Mouse (Mus musculus): ENCODE results near the gene Hrasls5. TPM values are rescaled to one million over a fixed set of nuclear protein-coding genes. Genes with fewer than 3 reads are reported as not detected.

Hrasls5 gene
- polyA plus RNA-seq, 1 experiment, result not detected

GRCm38 (mm10) chr19:7687988-7688387 lies 75.6 kb downstream of the Hrasls5 start:
- no peak for TF ChIP-seq GATA1 (IDR thresholded peaks at IDR 0.05; ENCODE audit: low read length)

Other genes starting within 250 kb of the Hrasls5 start
- 38.6 and 39.9 TPM in 2 replicates for gene Spindoc, start 229.5 kb upstream of the Hrasls5 start, polyA plus RNA-seq (2012)
- 28.4 and 40.7 TPM in 2 replicates for gene 2700081O15Rik, start 194.9 kb upstream of the Hrasls5 start, polyA plus RNA-seq (2012)
- gene Rtn3, start 129.3 kb upstream of the Hrasls5 start, polyA plus RNA-seq (2012), result 31.6 and 45.7 TPM in 2 replicates
- 9.5 and 13.4 TPM in 2 replicates for gene Atl3, start 118.5 kb upstream of the Hrasls5 start, polyA plus RNA-seq (2012)
- not detected in 2 replicates for gene Pla2g16, start 55.1 kb upstream of the Hrasls5 start, polyA plus RNA-seq (2012)
- gene Lgals12, start 5.3 kb upstream of the Hrasls5 start, polyA plus RNA-seq (2012), result not detected in 2 replicates
- not detected in 2 replicates for gene Slc22a19, start 98.8 kb downstream of the Hrasls5 start, polyA plus RNA-seq (2012)
- gene Slc22a26, start 190.1 kb downstream of the Hrasls5 start, polyA plus RNA-seq (2012), result not detected in 2 replicates

Measured in G1E-ER4 (cell line).